Mouse (Mus musculus) stomach, postnatal 0 days (tissue): Measurements from ENCODE around the gene Wwtr1.
A peak's percentile ranks its signal among the peaks of the same experiment; 100 is the strongest.

Experiments used
- CTCF ChIP-seq: IDR thresholded peaks from 2 replicates; pipeline ENCODE4 v1.5.1; 2016; ENCODE audit warnings: antibody characterized with exemption, low read depth, mild to moderate bottlenecking, moderate library complexity
- EP300 ChIP-seq: optimal IDR thresholded peaks from 2 replicates; pipeline ENCODE3; 2016; ENCODE audit warnings: antibody characterized with exemption

GRCm38 (mm10) chr3:57576056-57576824 lies 530 bp upstream of the Wwtr1 start:
- peak; percentile 61 for TF ChIP-seq CTCF
- no peak for TF ChIP-seq EP300
